Mouse (Mus musculus) liver, embryonic 15.5 days (tissue): ENCODE data around the gene Nmnat2. TPM values are rescaled to one million over a fixed set of nuclear protein-coding genes. Genes with fewer than 3 reads are reported as not detected.

Source experiments
- ATAC-seq: fragments of 200-750 bp; cut with Nextera tagmentation; 2 replicates; pipeline ENCODE4 v1.8.0; 2017; ENCODE audit warnings: moderate number of reproducible peaks, mild to moderate bottlenecking, moderate library complexity; ENCODE audit not compliant: insufficient read depth
- H3K27ac ChIP-seq: fragments of 300-500 bp; sonication (generic); replicated peaks from 2 replicates; pipeline ENCODE4 v1.5.1; 2015; ENCODE audit warnings: mild to moderate bottlenecking, inconsistent platforms
- H3K27me3 ChIP-seq: fragments of 300-500 bp; sonication (generic); 2 replicates; pipeline ENCODE4 v1.6.1; 2015; ENCODE audit warnings: mild to moderate bottlenecking, inconsistent platforms
- H3K36me3 ChIP-seq: fragments of 300-500 bp; sonication (generic); replicated peaks from 2 replicates; pipeline ENCODE4 v1.6.1; 2015; ENCODE audit warnings: moderate library complexity, mild to moderate bottlenecking, inconsistent platforms
- H3K4me1 ChIP-seq: fragments of 300-500 bp; sonication (generic); replicated peaks from 2 replicates; pipeline ENCODE4 v1.6.1; 2015; ENCODE audit warnings: inconsistent platforms
- H3K4me2 ChIP-seq: fragments of 300-500 bp; sonication (generic); 2 replicates; pipeline ENCODE4 v1.6.1; 2015; ENCODE audit warnings: moderate library complexity, mild to moderate bottlenecking, inconsistent platforms
- H3K4me3 ChIP-seq: fragments of 300-500 bp; sonication (generic); replicated peaks from 2 replicates; pipeline ENCODE4 v1.5.1; 2015; ENCODE audit warnings: mild to moderate bottlenecking, inconsistent platforms
- H3K9ac ChIP-seq: fragments of 300-500 bp; sonication (generic); 2 replicates; pipeline ENCODE4 v1.6.1; 2015; ENCODE audit warnings: moderate library complexity, mild to moderate bottlenecking, inconsistent platforms
- H3K9me3 ChIP-seq: fragments of 300-500 bp; sonication (generic); replicated peaks from 2 replicates; pipeline ENCODE4 v1.6.1; 2016; ENCODE audit warnings: inconsistent platforms
- WGBS: fragments of 180-500 bp; shearing (Covaris S2); methylation state at CpG from one replicate; pipeline ENCODE4 v1.1.7; 2015; ENCODE audit warnings: mixed read lengths; ENCODE audit not compliant: insufficient replicate concordance; 5-methylcytosine and 5-hydroxymethylcytosine counted together
- polyA plus RNA-seq: library from polyadenylated mRNA; unstranded; fragments of >200 nt; fragmentation: Nextera tagmentation; extraction: Ambion mirVana; gene quantifications from 2 replicates; pipeline ENCODE4 v1.2.1, GENCODE M21; 2015

Gene Nmnat2
- polyA plus RNA-seq, 1 experiment from 2014 or later, result 0.05 TPM

DNA sequence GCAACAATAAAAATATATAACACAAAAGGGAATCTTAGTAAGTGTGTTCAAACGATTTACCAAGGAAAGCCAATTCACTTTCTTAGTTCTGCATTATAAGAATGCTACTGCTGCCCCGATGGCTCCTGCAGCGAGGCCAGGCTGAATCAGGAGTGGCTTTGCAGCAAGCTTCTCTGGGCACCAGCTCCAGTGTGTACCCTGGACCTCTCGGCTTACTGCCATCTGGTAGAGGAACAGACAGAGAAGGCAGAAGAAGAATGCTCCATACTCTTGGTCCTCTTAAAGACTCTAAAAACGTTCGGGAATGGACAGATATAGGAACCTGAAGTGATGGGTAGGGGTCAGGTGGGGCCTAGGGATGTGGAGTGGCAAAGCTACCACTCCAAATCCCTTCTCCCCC, 53.0 kb downstream of the Nmnat2 start:
- Histone ChIP-seq H3K36me3 (no peaks in the 10 kb centered on the region), H3K4me1 (no peaks in the 10 kb centered on the region), H3K4me2 (no peak overlapping the region), H3K9ac (no peak overlapping the region), H3K4me3 (no peak overlapping the region), H3K27me3 (0 out of 2 replicates have a peak, but pooled peaks cover 3% of the 10 kb centered on the region), H3K9me3 (no peaks in the 10 kb centered on the region), H3K27ac (no peak overlapping the region)
- 74% methylated on average over 6 of the region's 6 CpGs for WGBS
- no peak for ATAC-seq

DNA sequence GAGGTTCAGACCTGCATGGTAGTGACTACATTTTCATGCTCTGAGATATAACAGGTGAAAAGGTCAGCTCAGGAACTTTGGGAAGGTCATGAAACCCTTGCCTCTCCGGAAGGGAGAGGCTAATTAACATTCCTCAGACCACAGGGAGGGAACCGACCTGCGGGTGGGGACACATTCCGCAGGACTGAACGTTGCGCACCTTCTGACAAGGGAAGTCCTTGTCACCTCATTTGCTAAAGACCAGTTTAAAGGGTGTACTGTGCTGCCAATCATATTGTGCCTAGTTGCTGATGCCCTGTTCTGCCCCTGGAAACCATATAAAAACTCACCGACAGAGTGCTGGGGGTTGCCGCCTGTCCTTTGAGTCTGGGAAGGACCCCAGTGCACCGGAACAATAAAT, 54.5 kb downstream of the Nmnat2 start:
- Histone ChIP-seq H3K4me3 (no peak overlapping the region), H3K9me3 (no peaks in the 10 kb centered on the region), H3K9ac (no peak overlapping the region), H3K36me3 (no peaks in the 10 kb centered on the region), H3K4me1 (no peaks in the 10 kb centered on the region), H3K4me2 (no peak overlapping the region), H3K27me3 (0 out of 2 replicates have a peak, but pooled peaks cover 3% of the 10 kb centered on the region), H3K27ac (no peak overlapping the region)
- WGBS, result 62% methylated on average over 9 of the region's 9 CpGs
- no peak for ATAC-seq

- no peaks in the 10 kb centered on the region for H3K36me3 ChIP-seq
- H3K27ac ChIP-seq, result no peak overlapping the region
- H3K4me3 ChIP-seq, result no peak overlapping the region
- no peaks in the 10 kb centered on the region for H3K4me1 ChIP-seq
- H3K9ac ChIP-seq, result no peak overlapping the region
- no peak for ATAC-seq
- WGBS, result 48% methylated on average over 13 of the region's 13 CpGs
- no peak overlapping the region for H3K4me2 ChIP-seq
- H3K9me3 ChIP-seq, result no peaks in the 10 kb centered on the region
- 0 out of 2 replicates have a peak, but pooled peaks cover 3% of the 10 kb centered on the region for H3K27me3 ChIP-seq
Measured at GRCm38 (mm10) chr1:153010353-153011351, 55.9 kb downstream of the Nmnat2 start.

DNA sequence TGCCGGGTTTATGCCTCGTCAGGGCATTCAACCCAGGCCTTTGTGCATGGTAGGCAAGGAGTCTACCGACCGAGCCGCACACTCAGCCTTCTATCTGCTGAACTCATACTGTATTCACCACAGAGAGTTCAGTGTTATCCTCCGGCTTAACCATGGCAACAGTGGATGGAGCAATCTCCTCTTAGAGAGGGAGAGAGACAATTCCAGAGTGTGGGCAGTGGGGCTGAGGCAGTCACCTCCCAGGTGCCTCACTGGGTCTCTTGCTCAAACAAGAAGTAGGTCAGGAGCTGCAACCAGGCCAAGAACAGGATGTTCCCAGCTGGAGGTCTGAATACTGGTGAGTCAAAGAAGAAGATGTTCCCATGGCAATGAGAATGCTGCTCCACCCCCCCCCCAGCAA, 56.8 kb downstream of the Nmnat2 start:
- Histone ChIP-seq H3K9ac (no peak overlapping the region), H3K36me3 (no peaks in the 10 kb centered on the region), H3K9me3 (no peaks in the 10 kb centered on the region), H3K4me1 (no peaks in the 10 kb centered on the region), H3K4me2 (no peak overlapping the region), H3K27ac (no peak overlapping the region), H3K4me3 (no peak overlapping the region), H3K27me3 (0 out of 2 replicates have a peak, but pooled peaks cover 3% of the 10 kb centered on the region)
- 80% methylated on average over 6 of the region's 6 CpGs for WGBS
- ATAC-seq, result no peak

DNA sequence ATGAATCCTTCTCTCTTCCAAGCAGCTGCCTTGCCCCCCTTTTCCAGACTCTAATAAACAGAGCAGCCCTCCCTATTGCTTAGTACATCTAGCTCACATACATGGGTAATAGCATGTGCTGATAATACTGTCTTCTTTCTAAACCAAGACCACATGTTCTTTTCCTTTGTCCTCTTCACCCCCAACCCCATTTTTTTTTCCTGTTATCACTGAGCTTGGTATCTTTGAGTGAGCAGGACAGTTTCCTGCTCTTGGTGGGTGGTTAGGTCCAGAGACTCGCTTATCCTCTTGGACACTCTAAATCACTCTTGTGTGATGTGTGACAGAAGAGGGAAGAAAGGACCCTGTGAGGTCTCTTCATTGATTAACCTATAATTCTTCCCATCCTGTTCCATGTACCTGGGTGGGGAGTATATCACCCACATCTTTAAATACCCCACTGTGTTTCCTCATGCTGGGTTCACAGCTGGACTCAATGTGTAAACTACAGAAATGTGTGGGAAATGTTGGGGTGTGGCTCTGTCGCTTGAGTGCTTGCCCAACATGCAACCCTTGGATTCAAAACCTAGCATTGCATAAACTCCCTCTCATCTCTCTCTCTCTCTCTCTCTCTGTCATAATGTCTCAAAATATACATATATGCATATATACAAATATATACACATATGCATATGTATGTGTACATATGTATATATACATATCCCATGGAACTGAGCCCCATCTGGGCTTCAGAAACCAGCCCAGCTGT, 58.9 kb downstream of the Nmnat2 start:
- no peak overlapping the region for H3K4me2 ChIP-seq
- H3K4me3 ChIP-seq, result no peak overlapping the region
- H3K36me3 ChIP-seq, result no peaks in the 10 kb centered on the region
- H3K27ac ChIP-seq, result no peak overlapping the region
- 39% methylated on average over 2 of the region's 2 CpGs for WGBS
- H3K9me3 ChIP-seq, result no peaks in the 10 kb centered on the region
- no peak overlapping the region for H3K9ac ChIP-seq
- no peak for ATAC-seq
- no peaks in the 10 kb centered on the region; the same call in 1 of the 2 replicates for H3K4me1 ChIP-seq
- no peaks in the 10 kb centered on the region for H3K27me3 ChIP-seq

DNA sequence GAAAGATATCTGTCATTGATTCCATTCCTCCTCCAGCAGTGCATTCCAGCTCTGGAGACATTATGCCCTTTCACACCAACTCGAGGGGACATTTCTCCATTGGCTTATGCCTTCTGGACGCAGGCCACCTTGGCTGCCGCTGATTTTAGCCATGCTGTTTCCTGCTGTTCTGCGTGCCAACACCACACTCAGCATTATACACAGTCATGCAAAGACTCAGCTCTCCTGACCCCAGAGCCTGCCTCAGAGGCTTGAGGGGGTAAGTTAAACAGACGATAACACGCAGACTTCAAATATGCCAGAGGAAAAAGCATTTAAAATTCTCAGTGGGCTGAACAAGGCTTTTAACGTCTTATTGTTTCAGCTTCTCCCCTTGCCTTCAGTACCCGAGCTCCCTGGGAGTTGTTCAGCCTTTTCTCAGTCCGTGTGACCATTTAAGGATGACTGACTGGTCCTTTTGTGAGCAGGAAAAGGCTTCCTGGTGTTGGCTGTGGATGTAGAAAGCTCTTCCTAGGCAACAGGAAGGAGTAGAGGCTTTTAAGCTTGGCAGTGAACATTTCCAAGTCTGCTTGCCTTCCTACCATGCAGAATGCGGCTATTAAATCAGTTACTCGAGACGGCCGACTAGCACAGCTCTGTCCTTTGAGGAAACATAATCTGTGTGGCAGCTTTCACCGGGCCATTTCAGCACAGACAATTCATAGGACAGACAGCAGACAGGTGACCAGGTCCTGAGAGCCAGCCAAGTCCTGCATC, 59.8 kb downstream of the Nmnat2 start:
- H3K27ac ChIP-seq, result no peak overlapping the region
- H3K4me3 ChIP-seq, result no peak overlapping the region
- no peaks in the 10 kb centered on the region; the same call in 1 of the 2 replicates for H3K4me1 ChIP-seq
- no peaks in the 10 kb centered on the region for H3K27me3 ChIP-seq
- no peaks in the 10 kb centered on the region for H3K36me3 ChIP-seq
- no peaks in the 10 kb centered on the region for H3K9me3 ChIP-seq
- no peak for ATAC-seq
- H3K4me2 ChIP-seq, result no peak overlapping the region
- WGBS, result 49% methylated on average over 14 of the region's 14 CpGs
- H3K9ac ChIP-seq, result no peak overlapping the region

- H3K27ac ChIP-seq, result no peak overlapping the region
- 50% methylated on average over 11 of the region's 11 CpGs for WGBS
Measured at GRCm38 (mm10) chr1:153016465-153017163, 61.8 kb downstream of the Nmnat2 start.

GRCm38 (mm10) chr1:153019128-153019527, 64.3 kb downstream of the Nmnat2 start:
- no peak overlapping the region for H3K27ac ChIP-seq
- no peak overlapping the region for H3K4me3 ChIP-seq
- no peak for ATAC-seq
- no peak overlapping the region for H3K4me2 ChIP-seq
- H3K36me3 ChIP-seq, result no peaks in the 10 kb centered on the region
- H3K27me3 ChIP-seq, result no peaks in the 10 kb centered on the region
- H3K9ac ChIP-seq, result no peak overlapping the region
- peaks cover 6% of the 10 kb centered on the region for H3K4me1 ChIP-seq
- WGBS, result 92% methylated on average over 1 of the region's 1 CpGs
- H3K9me3 ChIP-seq, result no peaks in the 10 kb centered on the region

More at GRCm38 (mm10) chr1:153016465-153017163, 61.8 kb downstream of the Nmnat2 start:
- no peaks in the 10 kb centered on the region for H3K36me3 ChIP-seq
- no peaks in the 10 kb centered on the region for H3K27me3 ChIP-seq
- H3K4me3 ChIP-seq, result no peak overlapping the region
- no peaks in the 10 kb centered on the region for H3K9me3 ChIP-seq
- H3K9ac ChIP-seq, result no peak overlapping the region
- ATAC-seq, result no peak
- no peak overlapping the region for H3K4me2 ChIP-seq
- H3K4me1 ChIP-seq, result peaks cover 1% of the 10 kb centered on the region; the same call in 1 of the 2 replicates

DNA sequence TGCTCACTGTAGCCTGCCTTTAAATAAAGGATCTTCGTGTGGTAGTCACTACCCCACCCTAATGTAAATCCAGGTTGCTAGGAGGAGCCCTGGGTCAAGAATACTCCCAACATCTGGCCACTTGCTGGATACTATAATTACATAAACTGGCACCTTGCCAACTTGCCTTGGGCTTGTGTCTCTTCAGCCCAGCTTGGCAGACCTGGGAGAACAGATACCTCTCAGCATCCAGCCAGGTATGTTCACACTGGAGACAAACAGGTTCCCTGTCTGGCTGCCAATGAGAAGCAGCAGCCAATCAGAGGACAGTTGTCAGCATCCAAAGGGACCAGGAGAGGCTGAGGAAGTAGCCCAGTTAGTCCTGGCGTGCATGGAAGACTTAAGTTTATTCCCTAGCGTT, 64.8 kb downstream of the Nmnat2 start:
- no peaks in the 10 kb centered on the region for H3K36me3 ChIP-seq
- no peak overlapping the region for H3K9ac ChIP-seq
- H3K27me3 ChIP-seq, result no peaks in the 10 kb centered on the region
- WGBS, result 53% methylated on average over 3 of the region's 3 CpGs
- H3K4me2 ChIP-seq, result no peak overlapping the region
- H3K4me3 ChIP-seq, result no peak overlapping the region
- peaks cover 11% of the 10 kb centered on the region for H3K4me1 ChIP-seq
- H3K9me3 ChIP-seq, result no peaks in the 10 kb centered on the region
- no peak for ATAC-seq
- H3K27ac ChIP-seq, result no peak overlapping the region

DNA sequence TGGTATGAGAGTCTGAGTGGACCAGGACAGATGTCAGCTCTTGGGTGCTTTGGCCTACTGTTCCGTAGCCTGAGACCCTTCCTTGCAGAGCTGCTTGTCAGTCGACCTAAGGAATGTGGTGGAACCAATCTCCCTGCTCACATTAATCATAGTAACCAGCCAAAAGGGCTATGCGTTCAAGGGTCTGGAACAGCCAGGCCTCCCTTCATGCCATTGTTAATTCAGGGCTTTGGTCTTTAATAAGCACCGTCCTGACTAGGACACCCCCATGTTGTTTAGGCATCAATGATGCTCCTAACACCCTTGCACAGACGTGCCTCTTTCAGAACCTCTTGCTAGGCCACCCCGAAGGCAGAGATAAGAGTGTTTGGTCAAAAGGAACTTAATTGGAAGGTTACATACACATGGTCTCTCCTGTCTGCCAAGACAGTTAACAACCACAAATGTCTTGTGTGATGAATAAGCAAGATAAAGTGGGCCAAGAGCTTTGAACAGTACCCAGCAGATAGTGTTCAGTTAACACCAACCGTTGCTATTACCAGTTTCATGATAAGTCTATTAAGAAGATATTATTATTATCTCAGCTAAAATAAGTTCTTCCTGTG, 66.3 kb downstream of the Nmnat2 start:
- Histone ChIP-seq H3K27me3 (no peaks in the 10 kb centered on the region), H3K4me2 (no peak overlapping the region), H3K27ac (no peak overlapping the region), H3K4me3 (no peak overlapping the region), H3K9me3 (no peaks in the 10 kb centered on the region), H3K36me3 (no peaks in the 10 kb centered on the region), H3K9ac (no peak overlapping the region), H3K4me1 (peaks cover 17% of the 10 kb centered on the region)
- 24% methylated on average over 7 of the region's 7 CpGs for WGBS
- peak; percentile 79 for ATAC-seq
